Mouse (Mus musculus): Measurements from ENCODE around the gene Gm12394. TPM values are rescaled to one million over a fixed set of nuclear protein-coding genes. Genes with fewer than 3 reads are reported as not detected.
"Not testable (repeated sequence)": the region's sequence is repeated elsewhere in the genome, so short reads cannot be mapped to it uniquely, and the experiment has no call there.

Gene Gm12394
- polyA plus RNA-seq, 1 experiment from 2014 or later, result not detected

DNA sequence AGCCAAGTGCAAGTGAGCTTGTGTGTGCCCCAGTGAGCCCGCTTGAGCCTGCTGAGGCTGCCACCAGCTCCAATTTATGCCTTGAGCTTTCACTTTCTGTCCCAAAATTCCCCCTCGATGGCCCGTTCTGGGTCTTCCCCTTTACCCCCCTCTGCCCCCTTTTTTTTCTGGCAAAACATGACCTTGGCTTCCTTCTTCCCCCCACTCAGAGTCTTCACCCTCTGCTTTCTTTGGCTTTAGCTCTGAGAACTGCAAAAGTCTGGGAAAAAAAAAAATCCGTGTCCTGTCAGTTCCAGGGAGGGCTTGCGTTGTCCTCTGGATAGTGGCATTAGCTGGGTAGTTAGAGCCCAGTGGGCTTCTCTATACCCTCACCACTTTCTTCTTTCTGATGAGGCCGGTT lies 100.1 kb downstream of the Gm12394 start, which contains the start of gene Ccl19:
Gene Ccl19 (minus strand): TSS at position 101 of the 400 bp plus-strand sequence.
- ATAC-seq; POLR2A ChIA-PET; DNase-seq (ENCODE audit: low read depth, low spot score); H3K27me3 ChIP-seq; in situ Hi-C loops (cut with MboI; ENCODE audit: low pct_unique_long_range_greater_than_20kb); CTCF ChIA-PET: not testable (repeated sequence)

- CTCF ChIA-PET; POLR2A ChIA-PET; ATAC-seq; H3K27me3 ChIP-seq; DNase-seq (ENCODE audit: low read depth, low spot score); in situ Hi-C loops (cut with MboI; ENCODE audit: low pct_unique_long_range_greater_than_20kb): not testable (repeated sequence)
Measured at GRCm38 (mm10) chr4:42735245-42735644, 121.3 kb downstream of the Gm12394 start, which contains the start of gene 4930578G10Rik. Gene 4930578G10Rik, plus strand, starts transcription at chr4:42735545.

Other genes starting within 250 kb of the Gm12394 start
- gene Gm10591, start 244.6 kb downstream of the Gm12394 start, polyA plus RNA-seq (2021), result not detected
- gene Gm2564, start 227.1 kb downstream of the Gm12394 start, polyA plus RNA-seq (2021), result not detected
- not detected for gene Ccl27b, start 201.5 kb downstream of the Gm12394 start, polyA plus RNA-seq (2021)
- gene Il11ra2, start 194.9 kb downstream of the Gm12394 start, polyA plus RNA-seq (2021), result 2.6 TPM
- gene 4930578G10Rik, start 121.2 kb downstream of the Gm12394 start, polyA plus RNA-seq (2021), result not detected
- gene Ccl19, start 100.2 kb downstream of the Gm12394 start, polyA plus RNA-seq (2021), result not detected
- not detected for gene Ccl21a, start 82.8 kb downstream of the Gm12394 start, polyA plus RNA-seq (2021)
- not detected for gene Fam205a1, start 2.9 kb downstream of the Gm12394 start, polyA plus RNA-seq (2021)
- gene Fam205c, start 17.5 kb upstream of the Gm12394 start, polyA plus RNA-seq (2021), result not detected
- gene Phf24, start 59.9 kb upstream of the Gm12394 start, polyA plus RNA-seq (2021), result not detected
- gene Dnajb5, start 93.0 kb upstream of the Gm12394 start, polyA plus RNA-seq (2021), result 8.5 TPM
- not detected for gene 1700022I11Rik, start 112.8 kb upstream of the Gm12394 start, polyA plus RNA-seq (2021)
- gene Vcp, start 143.7 kb upstream of the Gm12394 start, polyA plus RNA-seq (2021), result 283 TPM
- 8.1 TPM for gene Fancg, start 153.7 kb upstream of the Gm12394 start, polyA plus RNA-seq (2021)
- gene Pigo, start 169.0 kb upstream of the Gm12394 start, polyA plus RNA-seq (2021), result 11.3 TPM
- gene Stoml2, start 174.9 kb upstream of the Gm12394 start, polyA plus RNA-seq (2021), result 134 TPM
- 25.1 TPM for gene Fam214b, start 189.4 kb upstream of the Gm12394 start, polyA plus RNA-seq (2021)
- 8.2 TPM for gene Unc13b, start 202.2 kb upstream of the Gm12394 start, polyA plus RNA-seq (2021)